Mouse (Mus musculus) hindbrain, embryonic 14.5 days (tissue): ENCODE results near the gene Uchl1. TPM values are rescaled to one million over a fixed set of nuclear protein-coding genes. Genes with fewer than 3 reads are reported as not detected.

Experiments used
- polyA plus RNA-seq: library from polyadenylated mRNA; unstranded; fragments of >200 nt; fragmentation: Nextera tagmentation; extraction: Ambion mirVana; gene quantifications from 2 replicates; pipeline ENCODE4 v1.2.1, GENCODE M21; 2014

The Uchl1 gene
- polyA plus RNA-seq, 1 experiment from 2014 or later = 1,396 TPM

Other genes with a start within 250 kb of the Uchl1 start
- 113 and 123 TPM in 2 replicates for gene Apbb2, start 57.3 kb upstream of the Uchl1 start, polyA plus RNA-seq
- gene Limch1, start 69.7 kb downstream of the Uchl1 start, polyA plus RNA-seq = 58.6 and 60.1 TPM in 2 replicates